Mouse (Mus musculus) stomach, embryonic 14.5 days (tissue): ENCODE measurements at regions not wholly inside any gene's neighbourhood (a gene's known extent, or its start where the extent isn't known, plus 50 kb on each side); places are given as distances from the start of the nearest gene placed in this dataset.

ENCODE experiments used
- ATAC-seq: fragments of 200-750 bp; cut with Nextera tagmentation; 2 replicates; pipeline ENCODE4 v1.8.0; 2017; ENCODE audit warnings: low read depth, moderate TSS enrichment; ENCODE audit not compliant: insufficient number of reproducible peaks, insufficient read depth, low FRiP score
- H3K27ac ChIP-seq: fragments of 300-500 bp; sonication (generic); 2 replicates; pipeline ENCODE4 v1.5.1; 2014; ENCODE audit warnings: mild to moderate bottlenecking, low read length, moderate library complexity, mixed read lengths
- H3K27me3 ChIP-seq: fragments of 300-500 bp; sonication (generic); 2 replicates; pipeline ENCODE4 v1.6.1; 2014; ENCODE audit warnings: low read length, control low read depth, mixed read lengths; ENCODE audit not compliant: control insufficient read depth, insufficient read depth
- H3K36me3 ChIP-seq: fragments of 300-500 bp; sonication (generic); 2 replicates; pipeline ENCODE4 v1.6.1; 2014; ENCODE audit warnings: mild to moderate bottlenecking, control low read depth, low read length, moderate library complexity, mixed read lengths; ENCODE audit not compliant: control insufficient read depth, insufficient read depth
- H3K4me1 ChIP-seq: fragments of 300-500 bp; sonication (generic); 2 replicates; pipeline ENCODE4 v1.6.1; 2014; ENCODE audit warnings: low read length, control low read depth, mixed read lengths; ENCODE audit not compliant: control insufficient read depth, insufficient read depth
- H3K4me2 ChIP-seq: fragments of 300-500 bp; sonication (generic); replicated peaks from 2 replicates; pipeline ENCODE4 v1.6.1; 2014; ENCODE audit warnings: low read depth, low read length, control low read depth
- H3K4me3 ChIP-seq: fragments of 300-500 bp; sonication (generic); 2 replicates; pipeline ENCODE4 v1.5.1; 2014; ENCODE audit warnings: low read depth, low read length, control low read depth
- H3K9ac ChIP-seq: fragments of 300-500 bp; sonication (generic); replicated peaks from 2 replicates; pipeline ENCODE4 v1.6.1; 2014; ENCODE audit warnings: low read depth, mild to moderate bottlenecking, control low read depth, low read length, moderate library complexity, mixed read lengths
- H3K9me3 ChIP-seq: fragments of 300-500 bp; sonication (generic); 2 replicates; pipeline ENCODE4 v1.6.1; 2016; ENCODE audit warnings: low read depth, low read length, control low read depth; ENCODE audit not compliant: control insufficient read depth
- WGBS: fragments of 180-500 bp; shearing (Covaris S2); extraction: QIAGEN DNeasy Blood & Tissue Kit; methylation state at CpG from one replicate; pipeline ENCODE4 v1.1.7; 2014; 5-methylcytosine and 5-hydroxymethylcytosine counted together

DNA sequence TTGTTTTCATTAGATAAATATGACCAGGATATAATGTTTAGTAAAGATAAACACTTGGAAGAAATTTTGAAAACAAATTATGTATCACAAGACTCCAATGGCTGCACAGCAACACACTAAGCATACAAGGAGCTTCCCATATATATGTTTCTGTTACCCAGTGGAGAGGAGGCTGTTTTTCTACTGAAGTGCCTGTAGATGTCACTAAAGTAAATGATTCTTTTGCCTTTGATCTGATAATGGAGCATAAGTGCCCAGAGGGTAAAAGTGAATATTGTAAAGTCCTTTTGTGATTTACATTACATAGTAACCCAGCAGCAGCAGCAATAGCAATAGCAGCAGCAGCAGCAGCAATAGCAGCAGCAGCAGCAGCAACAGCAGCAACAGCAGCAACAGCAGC, 226.3 kb downstream of the Ahr start:
- Histone ChIP-seq H3K4me3 (no peak overlapping the region), H3K4me1 (no peaks in the 10 kb centered on the region), H3K4me2 (no peak overlapping the region), H3K36me3 (no peaks in the 10 kb centered on the region), H3K27me3 (no peaks in the 10 kb centered on the region), H3K9ac (no peak overlapping the region), H3K9me3 (no peaks in the 10 kb centered on the region), H3K27ac (no peak overlapping the region)
- ATAC-seq = no peak

DNA sequence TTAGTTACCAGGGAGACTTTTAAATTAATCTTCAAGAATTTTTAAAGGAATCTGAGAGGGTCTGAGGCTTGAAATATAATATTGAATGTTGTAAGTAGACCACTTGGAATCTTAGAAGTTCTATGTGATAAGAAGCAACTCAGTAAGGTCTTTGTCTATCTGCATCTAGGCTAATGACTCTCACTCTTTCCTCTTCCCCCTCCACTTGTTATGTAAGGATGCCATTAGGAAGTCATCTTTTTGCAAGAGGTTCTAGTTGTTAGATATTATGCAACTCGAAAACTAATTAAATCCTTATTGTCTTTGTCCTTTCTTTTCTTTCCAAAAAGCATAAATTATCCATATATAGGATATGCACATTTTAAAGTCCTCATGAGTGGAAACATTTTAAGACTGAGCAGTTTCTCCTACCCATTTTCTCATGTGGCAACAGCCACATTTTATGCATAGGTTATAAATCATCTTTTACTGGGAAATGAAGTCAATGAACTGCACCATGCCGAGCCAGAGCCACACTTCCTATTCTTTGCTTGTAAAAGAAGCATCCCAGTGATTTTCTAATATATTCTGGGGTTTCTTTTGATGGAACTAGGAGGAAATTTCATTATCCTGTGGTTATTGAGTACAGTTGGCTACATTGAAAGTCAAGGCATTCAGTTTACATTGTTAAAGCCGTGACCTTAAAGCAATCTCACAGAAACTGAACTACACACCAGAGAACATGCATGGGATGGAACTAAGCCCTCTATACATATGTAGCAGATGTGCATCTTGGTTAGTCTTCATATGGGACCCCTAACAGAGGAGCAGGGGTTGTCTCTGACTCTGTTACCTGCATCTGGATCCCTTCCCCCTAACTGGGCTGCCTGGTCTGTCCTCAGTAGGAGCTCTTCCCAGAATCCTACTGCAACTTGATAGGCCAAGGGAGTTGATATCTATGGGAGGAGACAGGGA, 230.8 kb downstream of the Ahr start:
- Histone ChIP-seq H3K27me3 (no peaks in the 10 kb centered on the region), H3K9ac (no peak overlapping the region), H3K4me3 (no peak overlapping the region), H3K36me3 (no peaks in the 10 kb centered on the region), H3K4me1 (no peaks in the 10 kb centered on the region), H3K4me2 (no peak overlapping the region), H3K9me3 (no peaks in the 10 kb centered on the region), H3K27ac (no peak overlapping the region)
- no peak for ATAC-seq
- 69% methylated on average over 3 of the region's 3 CpGs for WGBS

DNA sequence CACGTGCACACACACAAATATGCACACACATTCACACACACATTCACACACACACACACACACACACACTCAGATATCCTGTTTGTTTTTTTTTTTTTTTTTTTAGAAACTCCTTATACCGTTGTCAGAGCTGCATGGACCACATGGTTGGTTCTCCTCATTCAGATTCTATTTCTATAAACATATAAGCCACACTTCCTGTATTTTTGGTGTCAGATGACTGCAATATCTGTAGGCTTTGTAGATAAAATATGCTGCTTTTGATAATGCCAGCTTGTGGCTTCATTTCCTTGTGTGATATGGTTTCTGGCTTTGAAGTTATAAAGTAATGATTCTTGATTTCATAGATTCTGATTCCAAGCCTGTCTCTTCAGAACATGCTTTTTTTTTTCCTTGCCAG, 231.7 kb downstream of the Ahr start:
- no peak overlapping the region for H3K9ac ChIP-seq

DNA sequence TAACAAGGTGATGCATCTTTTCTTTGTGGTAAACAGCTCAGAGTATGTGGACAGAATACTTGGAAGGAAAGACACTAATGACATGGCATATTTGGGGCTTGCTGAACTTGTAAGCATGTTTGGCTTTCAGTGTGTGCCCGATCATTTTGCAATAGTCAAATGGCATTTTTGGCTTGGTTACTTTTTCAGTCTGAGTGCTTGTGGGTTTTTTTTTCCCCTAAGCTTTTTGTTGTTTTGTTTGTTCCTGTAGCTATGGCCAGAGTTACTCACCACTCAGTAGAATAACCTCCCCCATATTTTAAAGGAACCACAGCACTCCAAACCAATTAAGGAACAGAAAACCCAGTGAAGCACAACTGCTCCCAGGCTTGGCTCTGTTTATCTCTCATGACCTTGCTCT, 240.2 kb downstream of the Ahr start:
- Histone ChIP-seq H3K36me3 (no peaks in the 10 kb centered on the region), H3K27me3 (no peaks in the 10 kb centered on the region), H3K4me1 (no peaks in the 10 kb centered on the region), H3K4me2 (no peak overlapping the region), H3K4me3 (no peak overlapping the region), H3K27ac (no peak overlapping the region), H3K9ac (no peak overlapping the region), H3K9me3 (no peaks in the 10 kb centered on the region)
- ATAC-seq = no peak
- WGBS = 97% methylated on average over 1 of the region's 1 CpGs

More for the DNA sequence above, 231.7 kb downstream of the Ahr start:
- H3K36me3 ChIP-seq = no peaks in the 10 kb centered on the region
- H3K9me3 ChIP-seq = no peaks in the 10 kb centered on the region
- H3K27me3 ChIP-seq = no peaks in the 10 kb centered on the region
- H3K4me1 ChIP-seq = no peaks in the 10 kb centered on the region
- H3K4me3 ChIP-seq = no peak overlapping the region
- WGBS = 80% methylated on average over 2 of the region's 2 CpGs
- no peak overlapping the region for H3K4me2 ChIP-seq
- ATAC-seq = no peak
- H3K27ac ChIP-seq = no peak overlapping the region

DNA sequence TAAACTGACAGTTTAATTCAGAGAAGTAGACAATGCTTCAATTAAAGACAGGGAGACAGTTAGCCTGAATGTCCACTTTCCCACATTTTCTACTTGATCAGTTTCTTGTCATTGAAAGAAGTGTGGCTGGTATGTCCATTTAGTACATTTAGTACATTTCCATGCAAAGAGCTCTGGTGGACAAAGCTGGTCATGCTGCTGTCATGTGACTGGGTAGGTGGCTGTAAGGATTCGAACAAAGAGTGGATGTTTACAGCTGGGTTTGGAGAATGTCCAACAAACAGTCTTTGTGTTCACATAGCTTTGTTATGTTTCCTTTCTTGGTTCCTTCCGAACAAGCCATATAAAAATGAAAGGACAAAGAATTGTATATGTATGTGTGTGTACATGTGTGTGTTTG, 241.3 kb downstream of the Ahr start:
- Histone ChIP-seq H3K4me1 (no peaks in the 10 kb centered on the region), H3K27me3 (no peaks in the 10 kb centered on the region), H3K36me3 (no peaks in the 10 kb centered on the region), H3K27ac (no peak overlapping the region), H3K4me3 (no peak overlapping the region), H3K4me2 (no peak overlapping the region), H3K9ac (no peak overlapping the region), H3K9me3 (no peaks in the 10 kb centered on the region)
- WGBS = 71% methylated on average over 2 of the region's 2 CpGs
- ATAC-seq = no peak

DNA sequence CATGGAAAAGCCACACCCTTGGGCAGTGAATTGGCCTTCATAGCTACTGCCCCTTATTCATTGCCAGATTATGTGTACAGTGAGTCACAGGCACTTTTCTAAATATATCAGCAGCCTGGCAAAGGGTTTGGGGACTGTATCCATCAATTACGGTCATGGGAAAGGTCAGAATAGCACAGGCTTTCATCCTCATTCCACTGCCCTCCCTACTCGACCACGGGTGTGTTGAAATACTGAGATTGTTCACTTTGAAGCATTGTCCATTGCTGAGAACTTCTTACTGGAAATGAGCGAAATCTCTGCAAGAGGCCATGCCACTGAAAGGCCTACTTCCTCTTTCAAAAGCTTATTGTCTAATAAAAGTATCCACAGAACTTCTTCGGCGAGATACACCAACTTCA, 242.9 kb downstream of the Ahr start:
- no peaks in the 10 kb centered on the region for H3K4me1 ChIP-seq
- no peaks in the 10 kb centered on the region for H3K27me3 ChIP-seq
- H3K9me3 ChIP-seq = no peaks in the 10 kb centered on the region
- H3K27ac ChIP-seq = no peak overlapping the region
- H3K4me2 ChIP-seq = no peak overlapping the region
- no peak for ATAC-seq
- no peak overlapping the region for H3K4me3 ChIP-seq
- no peaks in the 10 kb centered on the region for H3K36me3 ChIP-seq
- no peak overlapping the region for H3K9ac ChIP-seq
- 81% methylated on average over 6 of the region's 6 CpGs for WGBS

DNA sequence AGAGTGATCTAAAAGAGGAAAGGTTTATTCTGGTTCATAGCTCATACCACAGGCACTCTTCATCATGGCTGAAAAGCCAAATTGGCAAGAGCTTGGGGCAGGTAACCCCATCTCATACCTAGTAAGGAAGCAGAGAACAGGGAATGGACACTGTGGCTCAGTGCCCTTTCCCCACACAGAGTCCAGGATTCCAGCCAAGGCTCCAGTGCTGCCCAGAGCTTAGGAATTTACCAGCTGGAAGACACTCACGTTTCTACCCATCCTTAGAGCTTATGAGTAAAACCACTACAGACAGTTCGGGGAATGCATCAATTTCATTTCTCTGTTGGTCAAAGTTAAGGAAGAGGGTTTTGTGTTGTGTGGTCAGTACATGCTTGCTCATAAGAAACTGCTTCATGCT, 241.0 kb downstream of the Snx13 start:
- 52% methylated on average over 2 of the region's 2 CpGs for WGBS

DNA sequence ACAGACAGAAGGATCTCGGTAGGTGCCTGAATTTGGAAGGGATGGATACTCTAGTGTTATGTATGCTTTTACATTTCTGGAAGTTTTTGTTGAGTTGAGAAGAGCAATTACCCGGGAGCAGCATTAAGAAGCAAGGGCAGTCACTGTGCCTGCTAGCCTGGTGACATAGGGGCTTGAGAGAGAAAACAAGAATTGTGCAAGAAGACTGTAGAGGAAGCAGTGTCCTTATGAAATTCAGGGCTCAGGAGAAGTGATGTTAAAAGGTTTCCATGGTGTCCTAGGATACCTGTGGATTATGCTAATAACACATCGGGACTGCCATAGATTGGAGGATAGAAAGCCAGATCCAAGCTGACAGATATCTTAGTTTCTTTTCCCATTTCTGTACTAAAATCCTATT, 240.6 kb downstream of the Snx13 start:
- H3K9me3 ChIP-seq = no peaks in the 10 kb centered on the region
- WGBS = 78% methylated on average over 3 of the region's 3 CpGs
- H3K4me1 ChIP-seq = no peaks in the 10 kb centered on the region
- ATAC-seq = no peak
- no peak overlapping the region for H3K9ac ChIP-seq
- H3K4me3 ChIP-seq = no peak overlapping the region
- no peak overlapping the region for H3K27ac ChIP-seq
- H3K36me3 ChIP-seq = no peaks in the 10 kb centered on the region
- H3K4me2 ChIP-seq = no peak overlapping the region
- no peaks in the 10 kb centered on the region for H3K27me3 ChIP-seq

More for the DNA sequence above, 241.0 kb downstream of the Snx13 start:
- Histone ChIP-seq H3K36me3 (no peaks in the 10 kb centered on the region), H3K27me3 (no peaks in the 10 kb centered on the region), H3K9me3 (no peaks in the 10 kb centered on the region), H3K9ac (no peak overlapping the region), H3K4me2 (no peak overlapping the region), H3K4me3 (no peak overlapping the region), H3K27ac (no peak overlapping the region), H3K4me1 (no peaks in the 10 kb centered on the region)
- no peak for ATAC-seq
